Mouse (Mus musculus): Measurements from ENCODE around the gene Trappc3.

GRCm38 (mm10) chr4:126291196-126291595, 29.1 kb downstream of the Trappc3 start:
- TF ChIP-seq GATA1 (IDR thresholded peaks at IDR 0.05; ENCODE audit: borderline replicate concordance, low read length) (no peak), FLI1 (IDR thresholded peaks at IDR 0.05; ENCODE audit: low read length) (no peak)

All from megakaryocyte, embryonic 14.5 days (primary cell).